Mouse (Mus musculus): ENCODE results near the gene Odf3. TPM values are rescaled to one million over a fixed set of nuclear protein-coding genes. Genes with fewer than 3 reads are reported as not detected.

Odf3 gene
- polyA plus RNA-seq (2015; fragmentation: Nextera tagmentation; extraction: Ambion mirVana): not detected in 2 replicates

DNA sequence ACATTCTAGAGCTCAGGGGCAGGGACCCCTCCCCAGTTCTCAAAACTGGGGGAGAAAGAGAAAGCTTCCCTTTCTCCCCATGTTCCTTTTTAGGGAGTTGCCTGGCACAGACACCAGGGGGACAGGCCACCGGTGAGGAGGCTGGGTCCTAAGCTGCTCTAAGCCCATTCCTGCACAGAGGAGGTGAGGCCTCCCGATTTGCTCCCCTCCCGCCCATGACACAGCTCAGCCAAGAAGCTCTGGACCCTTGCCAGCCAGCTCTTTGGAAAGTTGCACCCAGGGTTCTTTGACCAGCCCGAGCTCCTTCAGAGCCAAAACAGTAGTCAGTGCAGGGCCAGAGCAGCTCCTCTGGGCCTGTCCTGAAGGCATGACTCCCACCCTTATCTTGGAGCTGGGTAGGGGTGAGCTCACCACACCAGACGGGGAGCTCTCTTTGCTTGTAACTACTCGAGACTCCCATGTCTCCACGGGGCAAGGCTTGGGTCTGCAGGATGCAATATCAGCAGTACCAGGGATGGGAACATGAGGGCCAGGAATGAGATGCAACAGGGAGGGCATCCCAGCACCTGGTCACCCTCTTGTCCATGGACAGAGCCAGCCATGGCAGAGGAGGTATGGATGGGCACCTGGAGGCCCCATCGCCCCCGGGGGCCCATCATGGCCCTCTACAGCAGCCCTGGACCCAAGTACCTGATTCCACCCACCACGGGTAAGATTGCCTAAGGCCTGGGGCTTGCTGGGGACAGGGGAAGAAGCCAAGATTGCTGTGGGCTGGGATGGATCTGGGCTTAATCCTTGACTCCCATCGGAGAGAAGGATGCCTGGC, at the start of gene Odf3:
Gene Odf3, plus strand, starts transcription at position 51 of the 826 bp plus-strand sequence.
- Histone ChIP-seq H3K9ac (replicated peaks; ENCODE audit: low read depth) (no peak within 1 kb of the TSS), H3K9me3 (ENCODE audit: low read length) (no peaks in the 10 kb centered on the region), H3K36me3 (ENCODE audit: insufficient read depth, low read length) (peaks cover 12% of the 10 kb centered on the region), H3K27me3 (replicated peaks; ENCODE audit: insufficient read depth, low read length) (no peaks in the 10 kb centered on the region; the same call in 1 of the 2 replicates), H3K4me3 (ENCODE audit: low read depth, low read length) (no peak within 1 kb of the TSS), H3K4me2 (replicated peaks; ENCODE audit: low read depth, low read length) (no peak within 1 kb of the TSS), H3K27ac (ENCODE audit: low read length) (no peak within 1 kb of the TSS), H3K4me1 (ENCODE audit: insufficient read depth, low read depth, low read length) (no peaks in the 10 kb centered on the region)
- TF ChIP-seq CTCF (IDR thresholded peaks at IDR 0.05) (no peak), EP300 (IDR thresholded peaks at IDR 0.05) (no peak)
- WGBS: 43% methylated on average over 11 of the region's 11 CpGs
- ATAC-seq (no peak), DNase-seq (ENCODE audit: low spot score) (peak; percentile 50)

DNA sequence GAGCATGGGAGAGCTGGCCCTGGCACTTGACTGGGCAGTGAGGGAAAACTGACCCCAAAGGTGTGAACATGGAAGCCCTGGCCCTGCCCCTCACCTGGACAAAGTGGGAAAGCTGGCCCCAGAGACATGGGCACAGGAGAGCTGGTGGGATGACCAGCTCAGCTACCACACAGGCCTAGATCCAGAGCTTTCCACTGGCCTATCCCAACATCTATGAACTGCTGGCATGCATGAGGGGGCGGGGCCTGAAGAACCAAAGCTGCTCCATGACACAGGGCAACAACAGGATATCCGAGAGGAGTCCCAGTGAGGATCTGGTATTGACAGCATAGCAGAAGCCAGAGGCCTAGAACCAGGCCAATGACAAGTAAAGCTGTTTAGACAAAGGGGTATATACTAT, 49.4 kb upstream of the Odf3 start:
- Histone ChIP-seq H3K27me3 (replicated peaks; ENCODE audit: insufficient read depth, low read length) (no peaks in the 10 kb centered on the region), H3K36me3 (ENCODE audit: insufficient read depth, low read length) (no peaks in the 10 kb centered on the region), H3K9ac (replicated peaks; ENCODE audit: low read depth) (no peak overlapping the region), H3K9me3 (ENCODE audit: low read length) (no peaks in the 10 kb centered on the region), H3K4me3 (ENCODE audit: low read depth, low read length) (no peak overlapping the region), H3K4me2 (replicated peaks; ENCODE audit: low read depth, low read length) (no peak overlapping the region), H3K27ac (ENCODE audit: low read length) (no peak overlapping the region), H3K4me1 (ENCODE audit: insufficient read depth, low read depth, low read length) (no peaks in the 10 kb centered on the region)
- ATAC-seq: no peak
- no peak for DNase-seq (ENCODE audit: low spot score)
- no peak for TF ChIP-seq EP300 (IDR thresholded peaks at IDR 0.05)
- WGBS: 61% methylated on average over 2 of the region's 2 CpGs

GRCm38 (mm10) chr7:140802629-140803028, 45.0 kb upstream of the Odf3 start:
- Histone ChIP-seq H3K4me1 (ENCODE audit: insufficient read depth, low read depth, low read length) (no peaks in the 10 kb centered on the region), H3K27me3 (replicated peaks; ENCODE audit: insufficient read depth, low read length) (no peaks in the 10 kb centered on the region), H3K27ac (ENCODE audit: low read length) (no peak overlapping the region), H3K4me3 (ENCODE audit: low read depth, low read length) (no peak overlapping the region), H3K9ac (replicated peaks; ENCODE audit: low read depth) (no peak overlapping the region), H3K36me3 (ENCODE audit: insufficient read depth, low read length) (no peaks in the 10 kb centered on the region), H3K4me2 (replicated peaks; ENCODE audit: low read depth, low read length) (no peak overlapping the region), H3K9me3 (ENCODE audit: low read length) (no peaks in the 10 kb centered on the region)
- TF ChIP-seq EP300 (IDR thresholded peaks at IDR 0.05) (no peak), CTCF (IDR thresholded peaks at IDR 0.05) (no peak)
- no peak for DNase-seq (ENCODE audit: low spot score)
- ATAC-seq: no peak
- 58% methylated on average over 6 of the region's 6 CpGs for WGBS

- no peak overlapping the region for H3K4me3 ChIP-seq (ENCODE audit: low read depth, low read length)
- 8% methylated on average over 1 of the region's 1 CpGs for WGBS
- no peak overlapping the region for H3K27ac ChIP-seq (ENCODE audit: low read length)
- peak; percentile 43 for DNase-seq (ENCODE audit: low spot score)
- no peak overlapping the region for H3K9ac ChIP-seq (replicated peaks; ENCODE audit: low read depth)
- no peaks in the 10 kb centered on the region for H3K9me3 ChIP-seq (ENCODE audit: low read length)
- H3K27me3 ChIP-seq (replicated peaks; ENCODE audit: insufficient read depth, low read length): no peaks in the 10 kb centered on the region
- no peak for TF ChIP-seq EP300 (IDR thresholded peaks at IDR 0.05)
- peak; percentile 75 for TF ChIP-seq CTCF (IDR thresholded peaks at IDR 0.05)
- H3K36me3 ChIP-seq (ENCODE audit: insufficient read depth, low read length): no peaks in the 10 kb centered on the region
- no peaks in the 10 kb centered on the region for H3K4me1 ChIP-seq (ENCODE audit: insufficient read depth, low read depth, low read length)
- peak; percentile 52 for ATAC-seq
- H3K4me2 ChIP-seq (replicated peaks; ENCODE audit: low read depth, low read length): no peak overlapping the region
Measured at GRCm38 (mm10) chr7:140805704-140806103, 41.9 kb upstream of the Odf3 start.

- H3K36me3 ChIP-seq (ENCODE audit: insufficient read depth, low read length): no peaks in the 10 kb centered on the region
- no peak for ATAC-seq
- no peaks in the 10 kb centered on the region for H3K27me3 ChIP-seq (replicated peaks; ENCODE audit: insufficient read depth, low read length)
- TF ChIP-seq EP300 (IDR thresholded peaks at IDR 0.05) (no peak), CTCF (IDR thresholded peaks at IDR 0.05) (peak; percentile 34)
- WGBS: 82% methylated on average over 6 of the region's 6 CpGs
- no peaks in the 10 kb centered on the region for H3K4me1 ChIP-seq (ENCODE audit: insufficient read depth, low read depth, low read length)
- H3K4me2 ChIP-seq (replicated peaks; ENCODE audit: low read depth, low read length): no peak overlapping the region
- H3K4me3 ChIP-seq (ENCODE audit: low read depth, low read length): no peak overlapping the region
- no peaks in the 10 kb centered on the region for H3K9me3 ChIP-seq (ENCODE audit: low read length)
- no peak overlapping the region for H3K9ac ChIP-seq (replicated peaks; ENCODE audit: low read depth)
- no peak overlapping the region for H3K27ac ChIP-seq (ENCODE audit: low read length)
- no peak for DNase-seq (ENCODE audit: low spot score)
Measured at GRCm38 (mm10) chr7:140810496-140810895, 37.1 kb upstream of the Odf3 start.

DNA sequence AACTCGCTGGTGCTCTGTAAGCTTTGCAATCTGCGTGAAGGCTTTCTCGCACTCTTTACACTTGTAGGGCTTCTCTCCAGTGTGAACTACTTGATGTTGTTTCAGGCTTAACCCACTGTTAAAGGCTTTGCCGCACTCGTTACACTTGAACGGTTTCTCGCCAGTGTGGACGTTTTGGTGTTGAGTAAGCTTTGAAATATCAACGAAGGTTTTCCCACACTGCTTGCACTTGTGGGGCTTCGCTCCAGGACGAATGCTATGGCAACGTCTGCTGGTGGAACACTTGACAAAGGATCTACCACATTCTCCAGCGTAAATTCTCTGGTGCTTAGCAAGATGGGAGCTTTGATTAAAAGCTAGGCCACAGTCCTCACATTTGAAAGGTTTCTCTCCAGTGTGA, 35.9 kb upstream of the Odf3 start:
- Histone ChIP-seq H3K9me3 (ENCODE audit: low read length) (no peaks in the 10 kb centered on the region), H3K36me3 (ENCODE audit: insufficient read depth, low read length) (no peaks in the 10 kb centered on the region), H3K4me2 (replicated peaks; ENCODE audit: low read depth, low read length) (no peak overlapping the region), H3K27ac (ENCODE audit: low read length) (no peak overlapping the region), H3K9ac (replicated peaks; ENCODE audit: low read depth) (no peak overlapping the region), H3K27me3 (replicated peaks; ENCODE audit: insufficient read depth, low read length) (no peaks in the 10 kb centered on the region), H3K4me3 (ENCODE audit: low read depth, low read length) (no peak overlapping the region), H3K4me1 (ENCODE audit: insufficient read depth, low read depth, low read length) (no peaks in the 10 kb centered on the region)
- DNase-seq (ENCODE audit: low spot score): no peak
- no peak for TF ChIP-seq CTCF (IDR thresholded peaks at IDR 0.05)
- TF ChIP-seq EP300 (IDR thresholded peaks at IDR 0.05): no peak
- no peak for ATAC-seq
- 70% methylated on average over 13 of the region's 13 CpGs for WGBS
